Mouse (Mus musculus): ENCODE measurements at regions not wholly inside any gene's neighbourhood (a gene's known extent, or its start where the extent isn't known, plus 50 kb on each side); places are given as distances from the start of the nearest gene placed in this dataset.

DNA sequence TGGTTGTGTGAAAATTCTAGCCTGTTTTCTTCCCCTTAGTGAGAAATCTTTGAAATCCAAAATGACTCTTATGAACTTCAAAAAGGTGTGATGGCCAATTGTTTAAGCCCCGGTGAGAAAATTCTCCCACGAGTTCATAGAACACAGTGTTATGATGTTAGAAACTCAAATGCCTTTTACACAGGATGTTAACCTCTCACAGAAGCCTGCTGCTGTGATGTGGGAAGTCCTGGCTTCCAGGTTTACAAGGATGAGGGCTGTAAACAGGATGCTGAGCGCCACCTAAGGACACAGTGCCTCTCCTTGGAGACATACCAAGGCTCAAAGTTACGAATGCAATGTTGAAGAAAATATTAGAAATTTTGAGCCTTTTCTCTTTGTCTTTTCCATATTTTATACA lies 222.8 kb downstream of the Gja1 start:
- no peak overlapping the region for H3K27ac ChIP-seq (replicated peaks)
- no peak overlapping the region for H3K9ac ChIP-seq
- H3K27me3 ChIP-seq, result no peaks in the 10 kb centered on the region
- no peak overlapping the region for H3K4me2 ChIP-seq
- H3K9me3 ChIP-seq, result no peaks in the 10 kb centered on the region
- no peaks in the 10 kb centered on the region for H3K4me1 ChIP-seq (replicated peaks)
- WGBS, result 60% methylated on average over 4 of the region's 4 CpGs
- ATAC-seq (ENCODE audit: low read depth), result no peak
- no peaks in the 10 kb centered on the region for H3K36me3 ChIP-seq
- H3K4me3 ChIP-seq, result no peak overlapping the region

DNA sequence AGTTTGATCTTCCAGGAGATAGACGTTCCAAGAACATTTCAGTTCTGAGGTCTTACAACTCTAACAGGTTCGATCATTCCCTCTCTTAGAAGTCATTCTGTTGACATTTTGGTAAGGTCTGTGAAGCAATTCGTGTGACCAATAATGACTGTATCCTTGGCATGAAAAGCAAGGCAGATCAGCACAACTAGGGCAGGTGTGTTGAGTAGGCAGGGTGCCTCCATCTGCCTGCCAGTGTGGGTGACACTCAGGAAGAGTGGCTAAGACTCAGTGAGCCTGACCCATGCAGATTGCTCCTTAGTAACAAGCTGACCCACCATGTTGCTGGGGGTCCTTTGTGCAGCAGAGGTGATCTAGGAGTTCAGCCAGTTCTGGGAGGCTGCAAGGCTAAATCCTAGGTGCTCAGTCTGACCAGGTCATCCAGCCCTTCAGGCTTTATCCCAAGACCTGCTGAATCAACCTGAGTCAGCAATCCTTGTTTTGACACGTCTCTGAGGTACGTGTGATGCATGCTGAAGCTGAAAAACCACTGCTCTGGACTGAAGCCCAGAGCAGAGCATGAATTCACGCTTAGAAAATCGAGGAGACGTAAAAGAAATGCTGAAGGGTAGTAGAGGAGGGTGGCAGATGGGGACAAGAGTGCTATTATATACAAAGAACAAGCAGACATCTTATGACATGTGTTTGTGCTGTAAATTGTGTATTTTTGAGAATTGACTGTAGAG lies 234.6 kb downstream of the Gja1 start:
- Histone ChIP-seq H3K4me3 (no peak overlapping the region), H3K27ac (replicated peaks) (no peak overlapping the region), H3K4me2 (no peak overlapping the region), H3K9me3 (no peaks in the 10 kb centered on the region), H3K27me3 (no peaks in the 10 kb centered on the region), H3K9ac (no peak overlapping the region), H3K4me1 (replicated peaks) (no peaks in the 10 kb centered on the region), H3K36me3 (no peaks in the 10 kb centered on the region)
- no peak for ATAC-seq (ENCODE audit: low read depth)
- WGBS, result 84% methylated on average over 8 of the region's 8 CpGs

DNA sequence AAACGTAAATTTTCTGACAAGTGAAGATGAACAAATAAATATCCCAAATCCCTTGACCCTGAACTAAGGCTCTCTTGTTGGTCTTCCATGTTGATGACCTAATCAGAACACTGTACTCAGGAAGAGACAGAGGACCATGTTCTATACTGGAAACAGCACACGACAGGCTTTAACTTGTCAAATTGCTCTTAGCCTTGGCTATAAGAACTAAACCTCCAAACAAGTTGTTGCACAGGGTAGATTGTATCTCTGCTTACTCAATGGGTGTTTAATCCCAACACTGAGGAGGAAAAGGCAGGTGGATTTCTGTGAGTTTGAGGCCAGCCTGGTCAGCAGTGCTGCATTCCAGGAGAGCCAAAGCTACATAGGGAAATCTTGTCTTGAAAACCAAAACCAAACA lies 265.5 kb downstream of the Gja1 start:
- H3K4me3 ChIP-seq, result no peak overlapping the region
- no peaks in the 10 kb centered on the region for H3K4me1 ChIP-seq (replicated peaks)
- no peak overlapping the region for H3K9ac ChIP-seq
- no peaks in the 10 kb centered on the region for H3K36me3 ChIP-seq
- H3K4me2 ChIP-seq, result no peak overlapping the region
- 89% methylated on average over 2 of the region's 2 CpGs for WGBS
- no peaks in the 10 kb centered on the region for H3K9me3 ChIP-seq
- no peaks in the 10 kb centered on the region for H3K27me3 ChIP-seq
- no peak for ATAC-seq (ENCODE audit: low read depth)
- H3K27ac ChIP-seq (replicated peaks), result no peak overlapping the region

DNA sequence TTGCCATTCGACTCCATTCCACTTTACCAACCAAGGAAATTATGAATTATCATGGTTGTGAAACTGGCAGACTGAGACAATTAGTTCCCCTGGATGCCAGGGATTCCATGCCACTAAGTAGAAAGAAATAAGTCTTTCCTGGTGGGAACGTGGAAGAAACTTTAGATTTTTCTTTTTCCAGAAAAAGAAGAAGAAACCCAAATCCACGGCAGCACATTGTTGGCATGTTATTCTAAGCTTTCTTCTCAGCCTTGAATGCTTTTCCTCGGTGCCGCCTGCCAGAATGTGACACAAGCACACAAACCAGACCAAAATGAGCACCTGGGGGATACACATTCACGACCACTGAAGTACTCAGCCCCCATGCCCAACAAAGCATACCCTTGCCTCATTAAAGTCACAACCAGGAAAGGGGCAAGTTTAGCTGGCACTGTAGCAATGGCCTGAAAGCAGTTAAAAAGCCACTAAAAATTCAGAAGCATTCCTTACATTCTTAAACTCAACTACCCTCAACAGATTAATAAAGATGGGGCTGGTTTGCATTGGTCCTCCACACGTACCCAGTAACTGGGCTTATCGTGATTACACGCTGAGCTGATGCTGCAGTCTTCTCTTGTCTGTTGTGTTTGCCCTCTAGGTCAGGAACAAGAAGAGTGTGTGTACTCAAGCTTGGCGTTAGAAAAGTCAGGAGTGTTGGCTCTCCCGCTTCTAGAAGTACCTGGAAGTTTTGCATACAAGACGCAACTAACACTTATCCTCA lies 266.4 kb downstream of the Gja1 start:
- ATAC-seq (ENCODE audit: low read depth), result no peak

DNA sequence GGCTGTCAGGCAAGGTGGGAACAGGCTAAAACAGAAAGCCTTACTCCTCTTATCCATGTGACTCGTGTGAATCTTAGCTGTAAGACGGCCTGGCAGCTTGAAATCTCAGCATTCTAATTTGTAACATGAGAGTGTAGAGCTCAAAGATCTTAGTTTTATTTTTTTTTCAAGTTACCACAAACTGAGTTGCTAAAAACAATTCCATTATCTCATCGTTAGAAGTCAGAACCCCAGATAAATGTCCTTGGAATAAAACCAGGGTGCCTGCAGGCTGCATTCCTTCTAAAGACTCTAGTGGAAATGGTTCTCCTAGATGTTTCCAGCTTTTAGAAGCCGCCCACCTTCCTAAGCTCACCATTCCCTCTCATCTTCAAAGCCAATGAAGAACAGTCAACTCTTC lies 283.4 kb downstream of the Gja1 start:
- H3K27me3 ChIP-seq, result no peaks in the 10 kb centered on the region
- no peak overlapping the region for H3K4me3 ChIP-seq
- 88% methylated on average over 4 of the region's 4 CpGs for WGBS
- H3K4me2 ChIP-seq, result no peak overlapping the region
- no peaks in the 10 kb centered on the region for H3K36me3 ChIP-seq
- H3K9ac ChIP-seq, result no peak overlapping the region
- ATAC-seq (ENCODE audit: low read depth), result no peak
- no peaks in the 10 kb centered on the region for H3K9me3 ChIP-seq
- H3K4me1 ChIP-seq (replicated peaks), result no peaks in the 10 kb centered on the region
- H3K27ac ChIP-seq (replicated peaks), result no peak overlapping the region

More for the DNA sequence above, 266.4 kb downstream of the Gja1 start:
- Histone ChIP-seq H3K9me3 (no peaks in the 10 kb centered on the region), H3K4me2 (no peak overlapping the region), H3K27me3 (no peaks in the 10 kb centered on the region), H3K4me3 (no peak overlapping the region), H3K36me3 (no peaks in the 10 kb centered on the region), H3K27ac (replicated peaks) (no peak overlapping the region), H3K4me1 (replicated peaks) (no peaks in the 10 kb centered on the region), H3K9ac (no peak overlapping the region)
- WGBS, result 80% methylated on average over 12 of the region's 12 CpGs

GRCm38 (mm10) chr10:56673919-56674318 lies 296.8 kb downstream of the Gja1 start:
- H3K27ac ChIP-seq (replicated peaks), result no peak overlapping the region
- no peak overlapping the region for H3K4me2 ChIP-seq
- no peaks in the 10 kb centered on the region for H3K36me3 ChIP-seq
- no peak overlapping the region for H3K9ac ChIP-seq
- no peaks in the 10 kb centered on the region for H3K4me1 ChIP-seq (replicated peaks)
- no peaks in the 10 kb centered on the region for H3K9me3 ChIP-seq
- WGBS, result 63% methylated on average over 3 of the region's 3 CpGs
- H3K27me3 ChIP-seq, result no peaks in the 10 kb centered on the region
- no peak for ATAC-seq (ENCODE audit: low read depth)
- no peak overlapping the region for H3K4me3 ChIP-seq

- no peak overlapping the region for H3K9ac ChIP-seq
- no peak for ATAC-seq (ENCODE audit: low read depth)
- H3K4me2 ChIP-seq, result no peak overlapping the region
- H3K27me3 ChIP-seq, result no peaks in the 10 kb centered on the region
- H3K36me3 ChIP-seq, result no peaks in the 10 kb centered on the region
- WGBS, result 68% methylated on average over 3 of the region's 3 CpGs
- H3K4me1 ChIP-seq (replicated peaks), result no peaks in the 10 kb centered on the region
- H3K27ac ChIP-seq (replicated peaks), result no peak overlapping the region
- H3K9me3 ChIP-seq, result no peaks in the 10 kb centered on the region
- no peak overlapping the region for H3K4me3 ChIP-seq
Observed at GRCm38 (mm10) chr10:56682901-56683300, 305.8 kb downstream of the Gja1 start.

DNA sequence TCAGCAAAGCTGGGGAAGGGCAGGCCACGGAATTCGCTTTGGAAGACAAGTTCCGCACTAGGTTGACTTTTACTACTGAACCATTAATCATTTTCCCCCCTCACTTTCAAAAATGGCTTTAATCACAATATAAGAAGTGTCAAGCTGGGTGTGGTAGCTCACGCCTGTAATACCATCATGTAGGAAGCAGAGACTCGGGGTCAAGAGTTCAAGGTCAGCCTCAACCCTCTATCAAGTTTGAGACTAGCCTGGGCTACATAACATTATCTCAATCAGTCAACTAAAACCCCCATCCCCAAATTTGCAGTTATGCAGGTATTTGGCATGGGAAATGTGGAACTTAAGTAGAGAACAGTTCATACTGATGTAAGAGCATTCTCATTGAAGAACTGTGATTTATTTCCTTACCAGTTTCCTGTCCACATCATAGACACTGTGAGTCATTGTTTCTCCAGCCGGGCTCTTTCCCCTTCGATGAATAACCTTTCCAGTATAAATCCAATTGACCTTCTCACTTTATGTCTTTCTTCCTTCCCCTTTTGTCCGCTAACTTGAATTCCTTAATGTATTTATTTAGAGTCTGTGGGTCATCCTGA lies 308.6 kb downstream of the Gja1 start:
- Histone ChIP-seq H3K4me1 (replicated peaks) (no peaks in the 10 kb centered on the region), H3K36me3 (no peaks in the 10 kb centered on the region), H3K27ac (replicated peaks) (no peak overlapping the region), H3K9ac (no peak overlapping the region), H3K4me3 (no peak overlapping the region), H3K4me2 (no peak overlapping the region), H3K27me3 (no peaks in the 10 kb centered on the region), H3K9me3 (no peaks in the 10 kb centered on the region)
- WGBS, result 60% methylated on average over 8 of the region's 8 CpGs
- no peak for ATAC-seq (ENCODE audit: low read depth)

DNA sequence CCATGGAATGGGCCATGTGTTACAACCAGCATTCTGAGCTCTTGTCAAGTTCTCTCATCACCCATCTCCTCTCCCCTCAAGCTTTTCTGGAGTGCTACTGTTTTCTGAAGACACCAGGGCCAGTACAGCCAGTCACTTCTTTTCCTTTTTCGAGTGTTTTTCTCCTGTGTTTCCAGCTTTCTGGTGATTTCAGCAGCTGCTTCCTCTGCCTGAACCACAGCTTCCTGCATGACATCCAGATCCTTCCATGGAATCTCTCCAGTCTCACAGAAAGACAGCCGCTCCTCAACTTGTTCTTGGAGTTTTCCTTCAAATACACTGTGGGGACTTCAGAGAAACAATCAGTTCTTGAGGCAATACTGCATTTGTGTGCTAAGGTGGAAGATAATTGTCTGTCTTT lies 314.3 kb downstream of the Gja1 start:
- WGBS, result 83% methylated on average over 2 of the region's 2 CpGs
- no peaks in the 10 kb centered on the region for H3K36me3 ChIP-seq
- H3K4me3 ChIP-seq, result no peak overlapping the region
- H3K27ac ChIP-seq (replicated peaks), result no peak overlapping the region
- H3K9ac ChIP-seq, result no peak overlapping the region
- H3K27me3 ChIP-seq, result no peaks in the 10 kb centered on the region
- ATAC-seq (ENCODE audit: low read depth), result no peak
- no peak overlapping the region for H3K4me2 ChIP-seq
- H3K4me1 ChIP-seq (replicated peaks), result peaks cover 4% of the 10 kb centered on the region; the same call in 1 of the 2 replicates
- no peaks in the 10 kb centered on the region for H3K9me3 ChIP-seq

GRCm38 (mm10) chr10:56695100-56695499 lies 318.0 kb downstream of the Gja1 start:
- H3K36me3 ChIP-seq, result no peaks in the 10 kb centered on the region
- no peak overlapping the region for H3K4me2 ChIP-seq
- H3K9me3 ChIP-seq, result no peaks in the 10 kb centered on the region
- no peak overlapping the region for H3K27ac ChIP-seq (replicated peaks)
- H3K9ac ChIP-seq, result no peak overlapping the region
- peaks cover 4% of the 10 kb centered on the region; the same call in 1 of the 2 replicates for H3K4me1 ChIP-seq (replicated peaks)
- no peaks in the 10 kb centered on the region for H3K27me3 ChIP-seq
- H3K4me3 ChIP-seq, result no peak overlapping the region
- ATAC-seq (ENCODE audit: low read depth), result peak; percentile 53; the same call in 1 of the 2 replicates
- WGBS, result 4% methylated on average over 3 of the region's 3 CpGs

DNA sequence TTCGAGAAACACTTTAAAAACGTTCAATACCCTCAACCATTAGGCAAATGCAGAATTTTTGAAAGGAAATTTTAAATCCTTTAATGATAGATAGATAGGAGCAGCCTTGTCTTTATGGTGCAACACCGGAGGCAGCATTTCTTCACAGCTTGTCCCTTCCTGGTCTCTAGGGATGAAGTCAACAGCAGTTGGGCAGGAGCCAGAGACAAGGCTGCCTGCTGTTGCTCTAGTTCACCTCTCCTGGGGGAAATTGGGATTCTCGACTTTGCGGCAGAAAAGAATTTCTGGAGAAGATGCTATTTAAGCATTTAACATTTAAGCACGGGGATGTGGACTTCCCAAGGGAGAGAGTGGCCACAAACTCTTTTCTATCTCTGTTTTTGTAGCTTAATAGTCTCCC lies 323.0 kb downstream of the Gja1 start:
- 75% methylated on average over 6 of the region's 6 CpGs for WGBS
- no peak overlapping the region for H3K4me2 ChIP-seq
- no peaks in the 10 kb centered on the region for H3K36me3 ChIP-seq
- H3K4me3 ChIP-seq, result no peak overlapping the region
- no peak overlapping the region for H3K27ac ChIP-seq (replicated peaks)
- no peak overlapping the region for H3K9ac ChIP-seq
- no peaks in the 10 kb centered on the region for H3K4me1 ChIP-seq (replicated peaks)
- H3K9me3 ChIP-seq, result no peaks in the 10 kb centered on the region
- no peaks in the 10 kb centered on the region for H3K27me3 ChIP-seq
- ATAC-seq (ENCODE audit: low read depth), result no peak

GRCm38 (mm10) chr10:56708411-56708810 lies 331.3 kb downstream of the Gja1 start:
- Histone ChIP-seq H3K27me3 (no peaks in the 10 kb centered on the region), H3K9me3 (no peaks in the 10 kb centered on the region), H3K4me2 (no peak overlapping the region), H3K27ac (replicated peaks) (no peak overlapping the region), H3K4me3 (no peak overlapping the region), H3K4me1 (replicated peaks) (peaks cover 10% of the 10 kb centered on the region), H3K36me3 (no peaks in the 10 kb centered on the region), H3K9ac (no peak overlapping the region)
- ATAC-seq (ENCODE audit: low read depth), result no peak
- 93% methylated on average over 2 of the region's 2 CpGs for whole genome bisulfite sequencing

Data from neural tube, embryonic 13.5 days (tissue).